Mouse (Mus musculus): ENCODE measurements around the gene Zglp1. TPM values are rescaled to one million over a fixed set of nuclear protein-coding genes. Genes with fewer than 3 reads are reported as not detected.

The Zglp1 gene
- polyA plus RNA-seq (2015; fragmentation: Nextera tagmentation; extraction: Ambion mirVana), result 0.56 TPM in 1 of 2 replicates, not detected in the other

DNA sequence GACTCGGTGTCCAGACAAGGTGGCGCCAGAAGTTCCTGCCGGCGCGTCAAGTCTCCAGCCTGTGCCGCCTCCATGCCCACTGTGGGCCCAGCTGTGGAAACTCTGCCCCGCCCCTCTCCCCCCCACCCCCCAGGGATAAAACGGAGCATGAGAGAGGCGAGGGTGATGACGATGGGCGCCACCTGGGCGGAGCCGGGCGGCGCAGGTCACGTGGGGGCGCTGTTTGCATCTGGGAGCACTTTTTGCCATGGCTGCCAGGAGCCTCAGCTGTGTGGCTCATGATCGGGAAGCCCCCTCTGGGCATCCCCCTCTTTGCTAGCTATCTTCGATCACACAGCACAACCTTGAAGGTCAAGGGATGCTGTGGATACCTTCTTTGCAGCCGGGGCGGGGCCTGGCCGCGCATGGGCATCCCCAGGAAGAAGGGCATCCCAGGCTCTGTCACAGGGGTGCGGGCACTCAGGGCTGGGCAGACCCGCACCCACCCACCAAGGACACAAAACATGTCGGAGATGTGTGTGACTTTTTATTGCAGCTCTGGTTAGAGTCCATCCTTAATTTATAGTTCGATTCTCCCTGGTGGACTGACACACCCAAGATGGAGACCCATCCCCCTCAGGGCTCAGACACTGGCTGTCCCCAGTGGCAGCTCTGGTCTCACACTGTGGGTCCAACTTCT is at the start of gene Zglp1:
Gene Zglp1 (minus strand): TSS at position 88 of the 679 bp plus-strand sequence.
- H3K27me3 ChIP-seq, result no peaks in the 10 kb centered on the region
- H3K4me3 ChIP-seq, result no peak within 1 kb of the TSS
- no peak within 1 kb of the TSS for H3K9ac ChIP-seq
- peaks cover 57% of the 10 kb centered on the region for H3K36me3 ChIP-seq
- H3K4me2 ChIP-seq, result no peak within 1 kb of the TSS
- no peak for ATAC-seq (ENCODE audit: insufficient number of reproducible peaks, low FRiP score, low TSS enrichment, low read depth)
- WGBS, result 86% methylated on average over 27 of the region's 27 CpGs
- peaks cover 5% of the 10 kb centered on the region; the same call in 1 of the 2 replicates for H3K4me1 ChIP-seq
- H3K27ac ChIP-seq, result no peak within 1 kb of the TSS
- no peaks in the 10 kb centered on the region for H3K9me3 ChIP-seq

- WGBS, result 88% methylated on average over 8 of the region's 8 CpGs
- Histone ChIP-seq H3K27me3 (no peaks in the 10 kb centered on the region), H3K4me3 (no peak overlapping the region), H3K4me1 (no peaks in the 10 kb centered on the region), H3K9me3 (no peaks in the 10 kb centered on the region), H3K36me3 (peaks cover 42% of the 10 kb centered on the region), H3K9ac (no peak overlapping the region), H3K4me2 (no peak overlapping the region), H3K27ac (no peak overlapping the region)
- ATAC-seq (ENCODE audit: insufficient number of reproducible peaks, low FRiP score, low TSS enrichment, low read depth), result no peak
Measured at GRCm38 (mm10) chr9:21115105-21115504, 48.2 kb upstream of the Zglp1 start.

- H3K4me3 ChIP-seq, result no peak overlapping the region
- no peak for ATAC-seq (ENCODE audit: insufficient number of reproducible peaks, low FRiP score, low TSS enrichment, low read depth)
- H3K9ac ChIP-seq, result no peak overlapping the region
- H3K27me3 ChIP-seq, result no peaks in the 10 kb centered on the region
- peaks cover 41% of the 10 kb centered on the region for H3K36me3 ChIP-seq
- no peaks in the 10 kb centered on the region for H3K9me3 ChIP-seq
- no peak overlapping the region for H3K27ac ChIP-seq
- H3K4me2 ChIP-seq, result no peak overlapping the region
- WGBS, result 87% methylated on average over 7 of the region's 7 CpGs
- H3K4me1 ChIP-seq, result no peaks in the 10 kb centered on the region
Measured at GRCm38 (mm10) chr9:21114190-21114589, 47.3 kb upstream of the Zglp1 start.

DNA sequence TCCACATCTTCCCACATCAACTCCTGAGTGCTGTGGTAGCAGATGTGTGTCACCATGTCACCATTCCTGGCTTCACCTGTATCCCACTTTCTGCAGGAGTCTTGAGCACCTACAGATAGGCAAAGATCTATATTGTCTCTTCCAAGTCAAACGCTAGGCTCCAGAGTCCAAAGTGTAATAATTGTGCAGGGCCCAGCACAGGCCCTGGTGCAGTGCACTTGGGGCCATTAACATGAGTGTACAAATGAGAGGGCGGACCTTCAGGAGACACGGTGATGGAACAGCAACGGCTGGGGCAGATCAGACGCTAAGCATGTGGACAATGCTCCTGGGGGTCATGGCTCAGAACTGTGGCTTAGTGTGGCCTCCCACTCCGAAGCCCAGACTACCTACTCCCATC is 46.9 kb upstream of the Zglp1 start:
- no peak overlapping the region for H3K4me3 ChIP-seq
- ATAC-seq (ENCODE audit: insufficient number of reproducible peaks, low FRiP score, low TSS enrichment, low read depth), result no peak
- no peak overlapping the region for H3K27ac ChIP-seq
- no peak overlapping the region for H3K4me2 ChIP-seq
- WGBS, result 85% methylated on average over 6 of the region's 6 CpGs
- no peaks in the 10 kb centered on the region for H3K27me3 ChIP-seq
- no peak overlapping the region for H3K9ac ChIP-seq
- no peaks in the 10 kb centered on the region for H3K9me3 ChIP-seq
- peaks cover 46% of the 10 kb centered on the region for H3K36me3 ChIP-seq
- H3K4me1 ChIP-seq, result no peaks in the 10 kb centered on the region

GRCm38 (mm10) chr9:21107607-21108237 is 40.8 kb upstream of the Zglp1 start:
- Histone ChIP-seq H3K36me3 (peaks cover 31% of the 10 kb centered on the region), H3K4me3 (no peak overlapping the region), H3K4me1 (no peaks in the 10 kb centered on the region), H3K4me2 (no peak overlapping the region), H3K27ac (no peak overlapping the region), H3K9ac (no peak overlapping the region), H3K27me3 (no peaks in the 10 kb centered on the region), H3K9me3 (no peaks in the 10 kb centered on the region)
- 45% methylated on average over 23 of the region's 23 CpGs for WGBS
- no peak for ATAC-seq (ENCODE audit: insufficient number of reproducible peaks, low FRiP score, low TSS enrichment, low read depth)

- 74% methylated on average over 5 of the region's 5 CpGs for WGBS
- no peak overlapping the region for H3K27ac ChIP-seq
- H3K27me3 ChIP-seq, result no peaks in the 10 kb centered on the region
- no peak overlapping the region for H3K4me2 ChIP-seq
- H3K4me3 ChIP-seq, result no peak overlapping the region
- H3K36me3 ChIP-seq, result peaks cover 28% of the 10 kb centered on the region
- no peak overlapping the region for H3K9ac ChIP-seq
- no peak for ATAC-seq (ENCODE audit: insufficient number of reproducible peaks, low FRiP score, low TSS enrichment, low read depth)
- no peaks in the 10 kb centered on the region for H3K9me3 ChIP-seq
- H3K4me1 ChIP-seq, result no peaks in the 10 kb centered on the region
Measured at GRCm38 (mm10) chr9:21105760-21106564, 39.1 kb upstream of the Zglp1 start.

DNA sequence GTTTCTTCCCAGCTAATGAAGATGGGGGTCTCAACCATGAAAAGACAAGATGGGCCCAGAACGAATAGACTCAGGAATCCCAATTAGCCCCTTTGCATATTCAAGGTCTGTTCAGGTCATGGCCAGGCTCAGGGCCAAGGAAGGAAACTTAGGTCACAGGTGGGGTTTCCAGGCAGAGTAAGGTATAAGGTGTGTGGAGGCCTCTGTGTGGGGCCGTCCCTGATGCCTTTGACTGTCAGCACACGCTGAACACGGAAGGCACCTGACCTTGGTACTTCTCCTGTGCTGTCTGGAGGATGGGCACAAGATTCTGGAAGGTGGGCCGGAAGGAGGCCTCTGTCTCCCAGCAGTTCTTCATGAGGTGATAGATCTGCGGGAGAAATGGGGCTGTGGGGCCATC is 37.9 kb upstream of the Zglp1 start:
- H3K36me3 ChIP-seq, result peaks cover 19% of the 10 kb centered on the region
- H3K27ac ChIP-seq, result no peak overlapping the region
- no peak for ATAC-seq (ENCODE audit: insufficient number of reproducible peaks, low FRiP score, low TSS enrichment, low read depth)
- H3K27me3 ChIP-seq, result no peaks in the 10 kb centered on the region
- no peaks in the 10 kb centered on the region for H3K9me3 ChIP-seq
- no peak overlapping the region for H3K4me3 ChIP-seq
- WGBS, result 80% methylated on average over 6 of the region's 6 CpGs
- H3K4me1 ChIP-seq, result peaks cover 6% of the 10 kb centered on the region
- H3K9ac ChIP-seq, result no peak overlapping the region
- no peak overlapping the region for H3K4me2 ChIP-seq

- Histone ChIP-seq H3K27me3 (no peaks in the 10 kb centered on the region), H3K9ac (no peak overlapping the region), H3K9me3 (no peaks in the 10 kb centered on the region), H3K4me1 (peaks cover 6% of the 10 kb centered on the region), H3K27ac (no peak overlapping the region), H3K36me3 (peaks cover 3% of the 10 kb centered on the region), H3K4me2 (no peak overlapping the region), H3K4me3 (no peak overlapping the region)
- 95% methylated on average over 2 of the region's 2 CpGs for WGBS
- ATAC-seq (ENCODE audit: insufficient number of reproducible peaks, low FRiP score, low TSS enrichment, low read depth), result no peak
Measured at GRCm38 (mm10) chr9:21102076-21102475, 35.2 kb upstream of the Zglp1 start.

- Histone ChIP-seq H3K4me3 (no peak overlapping the region), H3K4me2 (no peak overlapping the region), H3K9me3 (no peaks in the 10 kb centered on the region), H3K4me1 (peaks cover 6% of the 10 kb centered on the region), H3K27ac (no peak overlapping the region), H3K27me3 (no peaks in the 10 kb centered on the region), H3K36me3 (peaks cover 3% of the 10 kb centered on the region; the same call in 1 of the 2 replicates), H3K9ac (no peak overlapping the region)
- 50% methylated on average over 15 of the region's 15 CpGs for WGBS
- no peak for ATAC-seq (ENCODE audit: insufficient number of reproducible peaks, low FRiP score, low TSS enrichment, low read depth)
Measured at GRCm38 (mm10) chr9:21100447-21101161, 33.7 kb upstream of the Zglp1 start.

DNA sequence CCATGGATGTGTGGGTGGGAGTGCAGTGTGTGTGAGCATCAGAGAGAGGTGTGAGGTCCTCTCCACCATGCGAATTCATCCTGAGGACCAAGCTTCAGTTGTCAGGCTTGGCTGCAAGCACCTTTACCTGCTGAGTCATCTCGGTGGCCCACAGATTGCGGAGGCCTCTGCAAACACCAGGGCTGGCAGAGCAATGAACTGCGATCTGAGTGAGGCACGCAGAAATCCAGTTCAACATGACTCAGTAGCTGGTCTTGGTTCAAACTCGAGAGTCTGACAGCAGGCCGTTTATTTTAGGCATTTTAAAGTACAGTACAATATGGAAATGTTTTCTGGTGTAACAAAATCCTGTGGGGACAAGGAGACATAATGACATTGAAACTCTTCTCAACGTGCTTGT is 30.9 kb upstream of the Zglp1 start:
- H3K4me3 ChIP-seq, result no peak overlapping the region
- peaks cover 6% of the 10 kb centered on the region for H3K4me1 ChIP-seq
- no peak overlapping the region for H3K27ac ChIP-seq
- H3K9ac ChIP-seq, result no peak overlapping the region
- H3K9me3 ChIP-seq, result no peaks in the 10 kb centered on the region
- no peaks in the 10 kb centered on the region for H3K36me3 ChIP-seq
- no peak for ATAC-seq (ENCODE audit: insufficient number of reproducible peaks, low FRiP score, low TSS enrichment, low read depth)
- no peaks in the 10 kb centered on the region for H3K27me3 ChIP-seq
- no peak overlapping the region for H3K4me2 ChIP-seq
- 77% methylated on average over 8 of the region's 8 CpGs for WGBS

- no peak overlapping the region for H3K4me2 ChIP-seq
- H3K27me3 ChIP-seq, result no peaks in the 10 kb centered on the region
- no peaks in the 10 kb centered on the region for H3K36me3 ChIP-seq
- 91% methylated on average over 4 of the region's 4 CpGs for whole genome bisulfite sequencing
- no peaks in the 10 kb centered on the region for H3K9me3 ChIP-seq
- H3K27ac ChIP-seq, result no peak overlapping the region
- H3K4me1 ChIP-seq, result peaks cover 7% of the 10 kb centered on the region
- H3K4me3 ChIP-seq, result no peak overlapping the region
- no peak overlapping the region for H3K9ac ChIP-seq
- no peak for ATAC-seq (ENCODE audit: insufficient number of reproducible peaks, low FRiP score, low TSS enrichment, low read depth)
Measured at GRCm38 (mm10) chr9:21095958-21096357, 29.1 kb upstream of the Zglp1 start.

All from limb, embryonic 15.5 days (tissue).